Mouse (Mus musculus): ENCODE data around the gene Fam206a. TPM values are rescaled to one million over a fixed set of nuclear protein-coding genes. Genes with fewer than 3 reads are reported as not detected.

Gene Fam206a
- 11.0 and 11.2 TPM in 2 replicates for polyA plus RNA-seq (2015; fragmentation: Nextera tagmentation; extraction: Ambion mirVana)

GRCm38 (mm10) chr4:56801907-56802668, at the start of gene Fam206a, which contains the start of gene Elp1:
Gene Fam206a (plus strand): TSS chr4:56802345.
Gene Elp1 (minus strand): TSS chr4:56802331.
- peaks cover 5% of the 10 kb centered on the region for H3K36me3 ChIP-seq (ENCODE audit: control insufficient read depth, insufficient read depth, low read length)
- H3K9me3 ChIP-seq (ENCODE audit: control insufficient read depth, low read length), result no peaks in the 10 kb centered on the region
- peaks cover 16% of the 10 kb centered on the region for H3K4me1 ChIP-seq (ENCODE audit: control insufficient read depth, insufficient read depth, low read length)
- H3K4me3 ChIP-seq (ENCODE audit: low read length), result peak within 1 kb of the TSS; percentile 96
- H3K4me2 ChIP-seq (ENCODE audit: low read depth, low read length), result peak within 1 kb of the TSS; percentile 84
- peak within 1 kb of the TSS; percentile 30 for H3K27ac ChIP-seq (ENCODE audit: low read length)
- ATAC-seq, result peak; percentile 98
- under 1% methylated on average over 72 of the region's 72 CpGs for WGBS
- peak within 1 kb of the TSS; percentile 90 for H3K9ac ChIP-seq (ENCODE audit: low read depth, low read length)
- H3K27me3 ChIP-seq (replicated peaks; ENCODE audit: control insufficient read depth, insufficient read depth, low read length), result no peaks in the 10 kb centered on the region

- Histone ChIP-seq H3K27ac (ENCODE audit: low read length) (no peak overlapping the region), H3K4me2 (ENCODE audit: low read depth, low read length) (no peak overlapping the region), H3K27me3 (replicated peaks; ENCODE audit: control insufficient read depth, insufficient read depth, low read length) (no peaks in the 10 kb centered on the region), H3K9me3 (ENCODE audit: control insufficient read depth, low read length) (no peaks in the 10 kb centered on the region), H3K4me1 (ENCODE audit: control insufficient read depth, insufficient read depth, low read length) (no peaks in the 10 kb centered on the region), H3K9ac (ENCODE audit: low read depth, low read length) (no peak overlapping the region), H3K36me3 (ENCODE audit: control insufficient read depth, insufficient read depth, low read length) (peaks cover 24% of the 10 kb centered on the region; the same call in 1 of the 2 replicates), H3K4me3 (ENCODE audit: low read length) (no peak overlapping the region)
- 89% methylated on average over 5 of the region's 5 CpGs for WGBS
- no peak for ATAC-seq
Measured at GRCm38 (mm10) chr4:56756021-56756420, 46.1 kb upstream of the Fam206a start.

GRCm38 (mm10) chr4:56756966-56757600, 45.1 kb upstream of the Fam206a start:
- ATAC-seq, result no peak
- Histone ChIP-seq H3K27ac (ENCODE audit: low read length) (no peak overlapping the region), H3K4me2 (ENCODE audit: low read depth, low read length) (no peak overlapping the region), H3K9ac (ENCODE audit: low read depth, low read length) (no peak overlapping the region), H3K4me1 (ENCODE audit: control insufficient read depth, insufficient read depth, low read length) (no peaks in the 10 kb centered on the region), H3K9me3 (ENCODE audit: control insufficient read depth, low read length) (no peaks in the 10 kb centered on the region), H3K27me3 (replicated peaks; ENCODE audit: control insufficient read depth, insufficient read depth, low read length) (no peaks in the 10 kb centered on the region), H3K4me3 (ENCODE audit: low read length) (no peak overlapping the region), H3K36me3 (ENCODE audit: control insufficient read depth, insufficient read depth, low read length) (peaks cover 18% of the 10 kb centered on the region; the same call in 1 of the 2 replicates)
- 91% methylated on average over 10 of the region's 10 CpGs for WGBS

- no peaks in the 10 kb centered on the region for H3K27me3 ChIP-seq (replicated peaks; ENCODE audit: control insufficient read depth, insufficient read depth, low read length)
- no peaks in the 10 kb centered on the region for H3K4me1 ChIP-seq (ENCODE audit: control insufficient read depth, insufficient read depth, low read length)
- H3K4me3 ChIP-seq (ENCODE audit: low read length), result no peak overlapping the region
- no peak overlapping the region for H3K4me2 ChIP-seq (ENCODE audit: low read depth, low read length)
- no peak overlapping the region for H3K9ac ChIP-seq (ENCODE audit: low read depth, low read length)
- H3K9me3 ChIP-seq (ENCODE audit: control insufficient read depth, low read length), result no peaks in the 10 kb centered on the region
- ATAC-seq, result no peak
- WGBS, result 95% methylated on average over 1 of the region's 1 CpGs
- peaks cover 21% of the 10 kb centered on the region; the same call in 1 of the 2 replicates for H3K36me3 ChIP-seq (ENCODE audit: control insufficient read depth, insufficient read depth, low read length)
- H3K27ac ChIP-seq (ENCODE audit: low read length), result no peak overlapping the region
Measured at GRCm38 (mm10) chr4:56757693-56758092, 44.5 kb upstream of the Fam206a start.

- H3K4me2 ChIP-seq (ENCODE audit: low read depth, low read length), result no peak overlapping the region
- H3K27me3 ChIP-seq (replicated peaks; ENCODE audit: control insufficient read depth, insufficient read depth, low read length), result no peaks in the 10 kb centered on the region
- H3K4me3 ChIP-seq (ENCODE audit: low read length), result no peak overlapping the region
- H3K27ac ChIP-seq (ENCODE audit: low read length), result no peak overlapping the region
- peaks cover 14% of the 10 kb centered on the region for H3K36me3 ChIP-seq (ENCODE audit: control insufficient read depth, insufficient read depth, low read length)
- H3K9ac ChIP-seq (ENCODE audit: low read depth, low read length), result no peak overlapping the region
- WGBS, result 61% methylated on average over 5 of the region's 5 CpGs
- ATAC-seq, result peak; percentile 73
- H3K4me1 ChIP-seq (ENCODE audit: control insufficient read depth, insufficient read depth, low read length), result no peaks in the 10 kb centered on the region
- H3K9me3 ChIP-seq (ENCODE audit: control insufficient read depth, low read length), result no peaks in the 10 kb centered on the region
Measured at GRCm38 (mm10) chr4:56767861-56768284, 34.3 kb upstream of the Fam206a start.

GRCm38 (mm10) chr4:56768913-56769312, 33.2 kb upstream of the Fam206a start:
- H3K9ac ChIP-seq (ENCODE audit: low read depth, low read length), result no peak overlapping the region
- no peaks in the 10 kb centered on the region for H3K27me3 ChIP-seq (replicated peaks; ENCODE audit: control insufficient read depth, insufficient read depth, low read length)
- H3K36me3 ChIP-seq (ENCODE audit: control insufficient read depth, insufficient read depth, low read length), result peaks cover 17% of the 10 kb centered on the region
- ATAC-seq, result no peak
- no peak overlapping the region for H3K4me3 ChIP-seq (ENCODE audit: low read length)
- no peaks in the 10 kb centered on the region for H3K4me1 ChIP-seq (ENCODE audit: control insufficient read depth, insufficient read depth, low read length)
- H3K4me2 ChIP-seq (ENCODE audit: low read depth, low read length), result no peak overlapping the region
- 91% methylated on average over 7 of the region's 7 CpGs for WGBS
- H3K9me3 ChIP-seq (ENCODE audit: control insufficient read depth, low read length), result no peaks in the 10 kb centered on the region
- no peak overlapping the region for H3K27ac ChIP-seq (ENCODE audit: low read length)

- Histone ChIP-seq H3K4me1 (ENCODE audit: control insufficient read depth, insufficient read depth, low read length) (no peaks in the 10 kb centered on the region), H3K27me3 (replicated peaks; ENCODE audit: control insufficient read depth, insufficient read depth, low read length) (no peaks in the 10 kb centered on the region), H3K9me3 (ENCODE audit: control insufficient read depth, low read length) (no peaks in the 10 kb centered on the region), H3K4me2 (ENCODE audit: low read depth, low read length) (no peak overlapping the region), H3K9ac (ENCODE audit: low read depth, low read length) (no peak overlapping the region), H3K27ac (ENCODE audit: low read length) (no peak overlapping the region), H3K4me3 (ENCODE audit: low read length) (no peak overlapping the region), H3K36me3 (ENCODE audit: control insufficient read depth, insufficient read depth, low read length) (peaks cover 17% of the 10 kb centered on the region)
- 74% methylated on average over 1 of the region's 1 CpGs for WGBS
- peak; percentile 59 for ATAC-seq
Measured at GRCm38 (mm10) chr4:56771065-56771464, 31.1 kb upstream of the Fam206a start.

GRCm38 (mm10) chr4:56791373-56791772, 10.8 kb upstream of the Fam206a start:
- 36% methylated on average over 1 of the region's 1 CpGs for WGBS

GRCm38 (mm10) chr4:56802669-56803150, 565 bp downstream of the Fam206a start:
- Histone ChIP-seq H3K27me3 (replicated peaks; ENCODE audit: control insufficient read depth, insufficient read depth, low read length) (no peaks in the 10 kb centered on the region), H3K9ac (ENCODE audit: low read depth, low read length) (peak overlapping the region; percentile 90), H3K27ac (ENCODE audit: low read length) (no peak overlapping the region; the same call in 1 of the 2 replicates), H3K4me3 (ENCODE audit: low read length) (peak overlapping the region; percentile 96), H3K4me2 (ENCODE audit: low read depth, low read length) (peak overlapping the region; percentile 84), H3K4me1 (ENCODE audit: control insufficient read depth, insufficient read depth, low read length) (peaks cover 16% of the 10 kb centered on the region), H3K9me3 (ENCODE audit: control insufficient read depth, low read length) (no peaks in the 10 kb centered on the region), H3K36me3 (ENCODE audit: control insufficient read depth, insufficient read depth, low read length) (peaks cover 2% of the 10 kb centered on the region)
- peak; percentile 47 for ATAC-seq
- 2% methylated on average over 25 of the region's 25 CpGs for WGBS

More at GRCm38 (mm10) chr4:56791373-56791772, 10.8 kb upstream of the Fam206a start:
- no peaks in the 10 kb centered on the region for H3K27me3 ChIP-seq (replicated peaks; ENCODE audit: control insufficient read depth, insufficient read depth, low read length)
- H3K4me1 ChIP-seq (ENCODE audit: control insufficient read depth, insufficient read depth, low read length), result no peaks in the 10 kb centered on the region
- no peak overlapping the region for H3K4me3 ChIP-seq (ENCODE audit: low read length)
- H3K27ac ChIP-seq (ENCODE audit: low read length), result no peak overlapping the region
- no peak overlapping the region for H3K9ac ChIP-seq (ENCODE audit: low read depth, low read length)
- H3K4me2 ChIP-seq (ENCODE audit: low read depth, low read length), result no peak overlapping the region
- ATAC-seq, result no peak
- no peaks in the 10 kb centered on the region for H3K9me3 ChIP-seq (ENCODE audit: control insufficient read depth, low read length)
- peaks cover 24% of the 10 kb centered on the region for H3K36me3 ChIP-seq (ENCODE audit: control insufficient read depth, insufficient read depth, low read length)
